Mouse (Mus musculus) lung, embryonic 14.5 days (tissue): ENCODE results near the gene Fam124b. TPM values are rescaled to one million over a fixed set of nuclear protein-coding genes. Genes with fewer than 3 reads are reported as not detected.

Experiments
- ATAC-seq: fragments of 200-750 bp; cut with Nextera tagmentation; 2 replicates; pipeline ENCODE4 v1.8.0; 2017; ENCODE audit warnings: mild to moderate bottlenecking, moderate TSS enrichment, moderate library complexity; ENCODE audit not compliant: insufficient read depth
- DNase-seq: peaks from one replicate; pipeline ENCODE4 v3.0.0-alpha.2; 2015
- H3K27ac ChIP-seq: fragments of 300-500 bp; sonication (generic); 2 replicates; pipeline ENCODE4 v1.5.1; 2014; ENCODE audit warnings: low read depth, mild to moderate bottlenecking, moderate library complexity
- H3K27me3 ChIP-seq: fragments of 300-500 bp; sonication (generic); 2 replicates; pipeline ENCODE4 v1.6.1; 2014; ENCODE audit warnings: low read length, control low read depth; ENCODE audit not compliant: insufficient read depth
- H3K36me3 ChIP-seq: fragments of 300-500 bp; sonication (generic); 2 replicates; pipeline ENCODE4 v1.6.1; 2014; ENCODE audit warnings: control low read depth; ENCODE audit not compliant: insufficient read depth
- H3K4me1 ChIP-seq: fragments of 300-500 bp; sonication (generic); 2 replicates; pipeline ENCODE4 v1.6.1; 2014; ENCODE audit warnings: antibody characterized with exemption, control low read depth; ENCODE audit not compliant: insufficient read depth
- H3K4me2 ChIP-seq: fragments of 300-500 bp; sonication (generic); 2 replicates; pipeline ENCODE4 v1.6.1; 2014; ENCODE audit warnings: mild to moderate bottlenecking
- H3K4me3 ChIP-seq: fragments of 300-500 bp; sonication (generic); 2 replicates; pipeline ENCODE4 v1.5.1; 2014; ENCODE audit warnings: low read depth, low read length
- H3K9ac ChIP-seq: fragments of 300-500 bp; sonication (generic); 2 replicates; pipeline ENCODE4 v1.6.1; 2014
- H3K9me3 ChIP-seq: fragments of 300-500 bp; sonication (generic); 2 replicates; pipeline ENCODE4 v1.6.1; 2016; ENCODE audit warnings: low read depth, low read length, control low read depth
- CTCF ChIP-seq: IDR thresholded peaks from 2 replicates; pipeline ENCODE4 v1.5.1; 2016; ENCODE audit warnings: antibody characterized with exemption, low read depth
- WGBS: fragments of 180-500 bp; shearing (Covaris S2); extraction: QIAGEN DNeasy Blood & Tissue Kit; methylation state at CpG from one replicate; pipeline ENCODE4 v1.1.7; 2014; 5-methylcytosine and 5-hydroxymethylcytosine counted together
- polyA plus RNA-seq: library from polyadenylated mRNA; unstranded; fragments of >200 nt; fragmentation: Nextera tagmentation; extraction: Ambion mirVana; gene quantifications from 2 replicates; pipeline ENCODE4 v1.2.1, GENCODE M21; 2014

The Fam124b gene
- polyA plus RNA-seq, 1 experiment from 2014 or later = 3.2 TPM

DNA sequence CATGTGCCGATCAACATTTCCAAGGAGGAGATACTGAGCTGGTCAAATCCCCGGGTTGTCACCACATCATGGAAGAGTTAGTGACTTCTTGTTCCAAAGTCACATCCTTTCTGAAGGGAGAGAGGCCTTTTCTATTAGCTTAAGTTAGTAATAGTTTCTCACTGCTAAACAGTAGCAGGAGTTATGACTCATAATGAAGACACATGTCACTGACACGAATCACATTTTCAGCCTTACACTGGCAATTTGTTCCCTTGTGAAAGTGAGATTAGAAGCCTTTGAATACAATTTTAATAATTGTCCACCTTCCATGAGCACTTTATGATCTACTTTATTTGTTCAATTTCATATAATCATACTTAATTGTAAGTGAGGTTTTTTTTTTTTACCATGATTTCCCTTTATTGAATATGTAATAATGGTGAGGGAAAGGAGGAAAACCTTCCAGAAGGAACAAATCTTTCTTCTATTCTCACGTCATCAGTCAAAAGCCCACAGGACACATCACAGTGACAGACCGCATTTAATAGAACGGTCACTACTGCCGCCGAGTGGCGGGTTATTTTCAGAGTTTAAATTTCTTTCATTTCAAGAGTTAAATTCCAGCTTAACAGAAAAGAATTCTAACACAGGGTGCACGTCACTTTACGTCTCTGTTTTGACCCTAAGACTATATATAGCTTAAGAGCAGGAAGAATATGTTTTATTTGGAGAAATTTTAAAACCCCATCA, 40.5 kb downstream of the Fam124b start:
- 48% methylated on average over 11 of the region's 11 CpGs for WGBS
- Histone ChIP-seq H3K9me3 (no peaks in the 10 kb centered on the region), H3K4me2 (no peak overlapping the region), H3K4me3 (no peak overlapping the region), H3K9ac (no peak overlapping the region), H3K27ac (no peak overlapping the region), H3K4me1 (no peaks in the 10 kb centered on the region), H3K27me3 (no peaks in the 10 kb centered on the region), H3K36me3 (no peaks in the 10 kb centered on the region)
- peak; percentile 48 for TF ChIP-seq CTCF
- no peak for ATAC-seq
- DNase-seq = peak; percentile 63

DNA sequence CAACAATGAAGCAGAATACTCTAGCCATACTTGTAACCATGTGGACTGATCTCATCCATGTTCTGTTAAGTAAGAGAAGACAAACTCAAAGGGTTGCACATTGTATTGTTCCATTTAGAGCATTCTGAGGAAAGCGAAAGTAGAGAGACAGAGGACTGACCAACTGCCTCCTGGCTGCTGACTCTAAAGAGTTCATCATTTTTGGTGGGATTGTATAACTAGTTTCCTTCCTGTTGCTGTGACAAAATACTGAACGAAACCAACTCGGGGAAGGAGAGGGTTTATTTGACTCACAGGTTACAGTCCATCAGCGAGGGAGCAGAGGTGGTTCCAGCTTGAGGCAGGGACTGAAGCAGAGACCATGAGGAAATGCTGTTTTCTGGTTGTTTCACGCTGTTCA, 50.6 kb downstream of the Fam124b start:
- no peak overlapping the region for H3K27ac ChIP-seq
- no peaks in the 10 kb centered on the region for H3K4me1 ChIP-seq
- no peak for TF ChIP-seq CTCF
- H3K9ac ChIP-seq = no peak overlapping the region
- DNase-seq = no peak
- WGBS = 83% methylated on average over 5 of the region's 5 CpGs
- ATAC-seq = no peak
- no peaks in the 10 kb centered on the region for H3K27me3 ChIP-seq
- no peaks in the 10 kb centered on the region for H3K36me3 ChIP-seq
- no peak overlapping the region for H3K4me3 ChIP-seq
- H3K9me3 ChIP-seq = no peaks in the 10 kb centered on the region
- H3K4me2 ChIP-seq = no peak overlapping the region

DNA sequence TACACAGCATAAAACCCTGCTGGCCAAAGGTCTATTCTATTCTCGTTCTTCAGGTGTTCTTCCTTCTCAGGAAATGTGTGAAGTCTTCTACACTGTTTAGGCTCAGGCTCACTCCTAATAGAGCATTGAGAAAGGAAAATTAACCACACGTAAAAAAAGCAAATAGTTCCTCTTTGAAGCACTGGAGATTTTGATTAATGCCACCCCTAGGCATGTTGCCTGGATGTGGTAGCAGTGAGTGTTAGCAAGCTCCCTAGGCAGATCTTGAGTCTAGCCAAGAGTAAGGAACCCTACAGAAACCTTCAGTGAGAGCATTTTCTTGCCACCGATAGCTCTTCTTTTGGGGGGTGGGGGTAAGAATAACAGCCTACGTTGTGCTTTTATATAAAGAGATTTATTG, 51.7 kb downstream of the Fam124b start:
- Histone ChIP-seq H3K9me3 (no peaks in the 10 kb centered on the region), H3K36me3 (no peaks in the 10 kb centered on the region), H3K27ac (no peak overlapping the region), H3K4me1 (no peaks in the 10 kb centered on the region), H3K27me3 (no peaks in the 10 kb centered on the region), H3K9ac (no peak overlapping the region), H3K4me3 (no peak overlapping the region), H3K4me2 (no peak overlapping the region)
- WGBS = 61% methylated on average over 4 of the region's 4 CpGs
- ATAC-seq (no peak), DNase-seq (no peak)
- no peak for TF ChIP-seq CTCF

DNA sequence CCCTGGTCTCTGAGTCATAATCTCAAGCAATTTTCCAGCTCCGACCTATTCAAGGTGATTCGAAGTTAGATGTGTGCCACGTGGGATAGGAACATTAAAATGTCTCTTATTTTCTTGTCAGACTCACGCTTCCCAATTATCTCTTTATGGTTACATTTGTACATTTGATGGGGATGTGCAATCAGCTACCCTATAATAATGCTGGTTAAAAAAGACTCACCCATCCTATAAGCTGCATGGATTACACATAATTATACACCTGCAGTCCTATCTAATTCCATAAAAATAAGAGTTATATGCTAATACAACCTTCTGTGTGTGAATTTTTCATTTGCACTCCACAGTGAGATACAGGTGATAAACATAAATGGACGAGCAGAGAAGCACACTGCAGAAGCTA, 52.9 kb downstream of the Fam124b start:
- Histone ChIP-seq H3K4me2 (no peak overlapping the region), H3K9me3 (no peaks in the 10 kb centered on the region), H3K9ac (no peak overlapping the region), H3K36me3 (no peaks in the 10 kb centered on the region), H3K4me1 (no peaks in the 10 kb centered on the region), H3K27me3 (no peaks in the 10 kb centered on the region), H3K4me3 (no peak overlapping the region), H3K27ac (no peak overlapping the region)
- ATAC-seq (no peak), DNase-seq (no peak)
- 83% methylated on average over 5 of the region's 5 CpGs for WGBS
- no peak for TF ChIP-seq CTCF

DNA sequence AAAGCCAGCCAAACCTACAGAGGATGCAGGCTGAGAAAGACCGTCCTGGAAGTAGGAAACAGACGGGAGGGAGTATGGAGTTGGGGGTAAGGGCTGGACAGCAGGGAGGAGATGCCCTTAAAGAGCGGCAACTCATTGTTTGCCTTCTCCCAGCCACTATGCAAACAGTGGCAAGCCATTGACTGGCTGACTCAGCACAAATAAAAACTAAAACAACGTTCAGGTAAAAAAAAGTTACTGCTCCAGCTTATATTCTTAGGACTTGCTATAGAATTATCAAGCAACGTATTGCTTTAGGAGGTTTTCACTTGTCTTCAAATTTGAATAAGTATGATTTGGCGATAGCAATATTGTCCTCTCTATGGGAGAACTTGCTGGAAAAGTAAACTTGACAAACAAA, 55.3 kb downstream of the Fam124b start:
- Histone ChIP-seq H3K4me1 (no peaks in the 10 kb centered on the region), H3K27ac (no peak overlapping the region), H3K27me3 (no peaks in the 10 kb centered on the region), H3K4me3 (no peak overlapping the region), H3K9ac (no peak overlapping the region), H3K4me2 (no peak overlapping the region), H3K9me3 (no peaks in the 10 kb centered on the region), H3K36me3 (no peaks in the 10 kb centered on the region)
- TF ChIP-seq CTCF = no peak
- no peak for DNase-seq
- 54% methylated on average over 6 of the region's 6 CpGs for WGBS
- ATAC-seq = no peak

DNA sequence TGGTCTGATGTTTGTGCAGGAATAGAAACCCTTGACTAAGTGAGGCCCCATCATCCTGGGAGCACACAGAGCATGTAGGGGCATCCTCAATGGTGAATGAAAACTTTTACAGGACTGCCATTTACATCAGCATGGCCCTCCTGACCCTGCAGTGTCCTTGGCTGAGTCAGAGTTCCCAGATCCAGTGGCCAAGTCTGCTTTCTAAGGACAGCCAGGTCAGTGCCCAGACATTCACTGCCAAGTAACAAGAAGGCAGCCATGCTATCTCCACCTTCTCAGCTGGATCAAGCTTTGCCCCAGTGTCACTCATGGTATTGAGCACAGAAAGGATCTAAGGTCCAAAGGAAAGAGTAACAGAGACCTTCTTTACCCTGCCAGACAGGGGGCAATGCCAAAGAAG, 58.7 kb downstream of the Fam124b start:
- no peak overlapping the region for H3K4me2 ChIP-seq
- no peaks in the 10 kb centered on the region for H3K4me1 ChIP-seq
- no peak overlapping the region for H3K9ac ChIP-seq
- no peak overlapping the region for H3K27ac ChIP-seq
- H3K9me3 ChIP-seq = no peaks in the 10 kb centered on the region
- DNase-seq (no peak), ATAC-seq (no peak)
- no peak overlapping the region for H3K4me3 ChIP-seq
- H3K27me3 ChIP-seq = no peaks in the 10 kb centered on the region
- no peak for TF ChIP-seq CTCF
- no peaks in the 10 kb centered on the region for H3K36me3 ChIP-seq

DNA sequence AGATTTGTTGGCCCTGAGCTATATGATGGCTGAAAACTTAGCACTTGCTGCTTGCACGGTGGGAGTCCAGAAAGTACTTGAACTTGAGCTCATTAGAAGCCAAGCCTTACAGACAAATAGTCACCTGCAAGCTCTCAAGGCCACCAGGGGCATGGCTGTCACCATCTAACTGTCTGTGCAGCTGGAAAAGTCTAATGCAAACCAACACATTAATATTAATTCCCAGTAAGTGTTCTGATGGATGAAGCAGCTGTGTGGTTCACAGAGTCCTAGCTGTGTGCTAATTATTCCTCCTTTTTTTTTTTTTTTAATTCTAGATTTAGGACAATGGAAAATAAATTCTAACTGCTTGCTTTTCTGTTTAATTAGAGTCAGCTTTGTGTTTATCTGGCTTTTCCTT, 63.4 kb downstream of the Fam124b start:
- H3K36me3 ChIP-seq = no peaks in the 10 kb centered on the region
- no peaks in the 10 kb centered on the region for H3K27me3 ChIP-seq
- DNase-seq (no peak), ATAC-seq (no peak)
- H3K4me2 ChIP-seq = no peak overlapping the region
- no peak overlapping the region for H3K27ac ChIP-seq
- no peaks in the 10 kb centered on the region for H3K9me3 ChIP-seq
- no peak for TF ChIP-seq CTCF
- 50% methylated on average over 1 of the region's 1 CpGs for WGBS
- H3K4me3 ChIP-seq = no peak overlapping the region
- no peak overlapping the region for H3K9ac ChIP-seq
- H3K4me1 ChIP-seq = no peaks in the 10 kb centered on the region
